Mouse (Mus musculus): ENCODE data around the gene Syne1.
"Not testable (repeated sequence)": the region's sequence is repeated elsewhere in the genome, so short reads cannot be mapped to it uniquely, and the experiment has no call there.

Gene Syne1

DNA sequence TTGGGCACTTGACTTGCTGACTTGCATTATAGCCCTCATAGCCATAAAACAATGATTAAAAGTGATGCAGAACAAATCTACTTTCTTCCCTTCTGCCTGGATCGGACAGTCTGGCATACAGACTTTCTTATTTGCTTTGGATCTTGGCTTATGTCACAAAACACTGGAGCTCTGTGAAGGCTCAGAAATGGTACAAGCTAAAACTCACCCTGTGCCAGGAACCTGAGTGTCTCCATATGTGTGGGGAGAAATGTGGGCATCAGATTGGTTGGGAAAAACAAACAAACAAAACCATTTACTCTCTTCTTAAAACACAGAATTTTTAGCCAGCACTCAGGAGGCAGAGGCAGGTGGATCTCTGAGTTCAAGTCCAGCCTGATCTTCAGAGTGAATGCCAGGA is 30.6 kb downstream of the Syne1 start:
- DNase-seq (ENCODE audit: low read depth, low spot score) = no peak

DNA sequence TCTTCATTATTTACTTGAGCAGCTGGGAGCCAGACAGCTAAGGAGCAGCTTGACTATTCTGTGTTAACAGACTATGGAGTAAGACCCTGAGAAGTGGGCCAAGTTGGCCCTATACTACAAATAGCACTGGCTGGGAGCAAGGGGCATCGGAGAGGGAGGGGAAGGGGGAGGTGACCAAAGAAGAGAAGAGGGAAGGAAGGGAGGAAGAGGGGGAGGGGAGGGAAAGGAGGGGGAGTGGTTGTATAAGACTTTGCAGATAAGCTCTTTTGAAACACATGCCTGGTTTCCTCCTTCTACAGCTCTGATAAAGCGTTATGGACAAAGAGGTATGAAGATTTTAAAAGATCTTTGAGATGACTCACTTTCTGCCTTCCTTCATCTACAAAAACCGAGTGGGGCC is 36.0 kb downstream of the Syne1 start:
- no peak for DNase-seq (ENCODE audit: low read depth, low spot score)

DNA sequence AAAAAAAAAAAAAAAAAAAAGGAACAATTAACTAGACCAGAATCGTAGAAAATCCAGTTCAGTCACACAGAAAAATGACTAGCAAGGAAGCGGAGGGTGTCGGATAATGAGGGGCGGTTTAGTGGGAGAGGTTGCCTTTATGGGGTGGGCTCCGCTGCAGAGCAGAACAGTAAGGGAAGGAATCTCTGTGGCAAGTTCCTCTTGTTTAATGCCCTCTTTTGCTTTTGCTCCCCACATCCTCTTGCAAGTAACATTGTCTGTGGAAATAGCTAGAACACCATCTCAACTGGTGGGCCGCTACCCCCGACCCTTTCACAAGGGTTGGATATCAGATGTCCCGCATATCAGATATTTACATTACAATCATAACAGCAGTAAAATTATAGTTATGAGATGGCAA is 37.1 kb downstream of the Syne1 start:
- DNase-seq (ENCODE audit: low read depth, low spot score) = no peak

DNA sequence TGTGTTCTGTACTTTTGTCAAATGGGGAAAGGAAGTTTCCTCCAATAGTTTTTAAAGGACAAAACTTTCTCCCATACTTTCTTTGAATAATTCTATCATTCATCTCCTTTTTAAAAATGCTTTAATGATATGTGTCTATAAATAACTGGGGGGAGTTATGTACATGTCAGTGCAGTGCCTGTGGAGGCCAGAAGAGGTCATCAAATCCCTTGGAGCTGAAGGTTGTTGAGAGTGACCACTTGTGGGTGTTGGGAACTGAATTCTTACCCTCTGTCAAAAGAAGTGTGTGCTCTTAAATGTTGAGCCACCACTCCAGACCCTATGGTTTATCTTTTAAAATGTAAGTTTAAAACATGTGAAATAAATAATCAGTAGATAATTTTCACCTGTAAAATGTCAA is 39.0 kb downstream of the Syne1 start:
- no peak for DNase-seq (ENCODE audit: low read depth, low spot score)

DNA sequence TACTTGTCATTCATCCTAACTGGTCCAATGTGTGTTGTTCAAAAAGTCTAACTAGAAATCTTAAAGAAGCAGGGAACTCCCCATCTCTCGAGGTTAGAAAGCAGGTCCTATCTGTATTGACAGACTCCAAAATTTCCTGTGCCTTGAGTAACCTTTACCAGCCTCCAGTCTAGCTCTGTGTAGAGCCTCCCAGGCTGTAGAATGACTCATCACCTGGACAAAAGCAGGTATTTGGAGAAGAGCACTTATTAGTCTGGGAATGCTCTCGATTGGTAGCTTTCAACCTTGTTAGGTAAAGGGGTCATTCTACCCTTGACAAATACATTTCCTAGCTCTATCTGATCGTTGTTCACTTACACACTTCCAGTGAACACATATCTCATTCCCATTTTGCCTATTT is 39.9 kb downstream of the Syne1 start:
- no peak for DNase-seq (ENCODE audit: low read depth, low spot score)

DNA sequence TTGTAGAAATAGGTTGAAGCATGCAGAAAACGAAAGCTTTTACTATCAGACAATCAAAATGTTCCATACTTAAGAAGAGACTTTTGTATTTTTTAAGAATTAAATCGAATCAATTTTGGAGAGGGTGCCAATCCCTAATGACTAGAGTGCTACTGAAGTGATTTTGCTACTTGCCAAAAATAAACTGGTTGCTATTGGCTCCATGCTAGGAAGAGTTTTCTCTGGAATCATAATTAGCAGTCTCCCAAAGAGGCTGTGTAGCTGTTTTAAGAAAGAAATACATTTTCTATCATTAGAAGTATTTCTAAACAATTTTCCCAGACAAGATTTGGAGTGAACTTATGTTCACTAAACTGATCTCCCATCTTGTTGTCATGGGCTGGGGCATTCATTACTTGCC is 43.8 kb downstream of the Syne1 start:
- DNase-seq (ENCODE audit: low read depth, low spot score) = peak; percentile 39

DNA sequence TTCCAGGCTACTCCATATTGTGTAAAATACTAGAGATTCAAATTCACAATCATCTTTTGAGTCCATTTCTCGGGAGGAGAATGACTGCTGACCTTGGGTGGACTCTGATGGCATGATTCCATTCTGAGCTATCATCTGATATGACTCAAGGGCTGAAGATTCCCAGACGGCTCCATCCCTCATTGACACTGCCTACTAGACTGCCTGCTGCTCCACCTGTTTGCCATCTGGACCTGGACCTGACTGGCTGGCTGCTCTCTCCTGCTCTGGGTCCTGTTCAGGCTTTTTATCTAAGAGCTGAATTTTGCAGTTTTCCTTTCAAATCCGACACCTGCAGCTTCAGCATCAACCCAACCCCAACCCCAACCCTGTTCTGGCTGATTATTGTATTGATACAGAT is 46.5 kb downstream of the Syne1 start:
- no peak for DNase-seq (ENCODE audit: low read depth, low spot score)

DNA sequence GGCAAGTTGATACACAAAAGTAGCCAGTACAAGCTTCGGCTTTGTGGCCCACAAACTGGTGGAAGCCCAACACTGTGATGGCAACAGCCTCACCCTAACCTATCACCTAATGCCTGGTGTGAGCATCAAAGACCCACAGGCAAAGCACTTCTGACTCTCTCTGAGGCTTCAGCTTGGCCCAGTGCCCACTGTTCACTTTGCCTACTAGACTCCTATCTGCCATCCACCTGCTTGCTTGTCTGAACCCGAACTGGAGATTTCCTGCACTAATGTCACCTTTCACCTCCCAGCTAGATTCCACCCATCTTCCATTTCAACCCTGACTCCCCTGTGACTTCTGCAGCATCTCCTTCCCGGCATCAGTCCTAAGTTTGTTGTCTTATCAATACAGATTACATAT is 47.4 kb downstream of the Syne1 start:
- DNase-seq (ENCODE audit: low read depth, low spot score) = no peak

DNA sequence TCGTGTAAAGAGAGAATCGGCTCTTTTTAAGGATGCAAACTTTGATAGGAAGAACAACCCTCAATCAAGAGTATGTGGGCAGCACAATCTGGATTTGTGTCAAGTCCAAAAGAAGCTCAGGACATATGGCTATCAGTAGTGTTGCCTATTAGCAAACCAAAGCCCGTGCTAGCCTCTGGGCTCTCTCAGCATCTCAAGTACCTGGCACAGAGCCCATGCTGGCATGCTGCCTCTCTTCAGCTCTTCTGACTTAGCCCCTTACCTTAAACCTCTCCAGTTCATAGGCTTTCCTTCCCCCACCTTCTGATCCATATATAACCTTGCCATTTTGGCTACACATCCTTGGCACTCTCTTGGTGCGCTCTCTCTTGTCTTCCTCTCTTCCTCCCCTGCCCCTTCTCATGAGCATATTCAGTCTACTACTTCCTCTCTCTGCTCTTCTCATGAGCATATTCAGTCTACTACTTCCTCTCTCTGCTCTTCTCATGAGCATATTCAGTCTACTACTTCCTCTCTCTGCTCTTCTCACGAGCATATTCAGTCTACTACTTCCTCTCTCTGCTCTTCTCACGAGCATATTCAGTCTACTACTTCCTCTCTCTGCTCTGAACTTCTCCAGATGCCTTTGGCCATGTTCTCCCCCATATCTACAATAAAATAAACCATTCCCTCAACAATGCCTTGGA is 51.5 kb downstream of the Syne1 start:
- DNase-seq (ENCODE audit: low read depth, low spot score) = not testable (repeated sequence)

DNA sequence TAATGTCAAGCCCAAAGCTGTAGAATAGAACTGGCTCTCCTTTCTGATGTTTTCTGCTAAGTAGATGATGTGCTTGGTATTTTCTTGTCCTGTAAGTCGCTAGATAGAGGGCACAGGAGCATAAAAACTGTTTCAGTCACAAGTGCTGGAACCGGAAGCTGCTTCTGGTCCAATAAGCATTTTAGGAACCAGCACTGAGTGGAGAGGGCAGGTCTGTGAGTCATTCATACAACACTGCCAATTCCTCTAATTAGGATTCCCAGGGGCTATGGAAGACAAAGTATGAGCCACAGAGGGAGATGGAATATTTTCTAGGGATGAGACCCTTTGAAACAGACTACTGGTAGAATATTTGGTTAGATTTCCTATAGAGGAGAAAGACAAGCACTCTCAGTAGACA is 53.4 kb downstream of the Syne1 start:
- DNase-seq (ENCODE audit: low read depth, low spot score) = no peak

DNA sequence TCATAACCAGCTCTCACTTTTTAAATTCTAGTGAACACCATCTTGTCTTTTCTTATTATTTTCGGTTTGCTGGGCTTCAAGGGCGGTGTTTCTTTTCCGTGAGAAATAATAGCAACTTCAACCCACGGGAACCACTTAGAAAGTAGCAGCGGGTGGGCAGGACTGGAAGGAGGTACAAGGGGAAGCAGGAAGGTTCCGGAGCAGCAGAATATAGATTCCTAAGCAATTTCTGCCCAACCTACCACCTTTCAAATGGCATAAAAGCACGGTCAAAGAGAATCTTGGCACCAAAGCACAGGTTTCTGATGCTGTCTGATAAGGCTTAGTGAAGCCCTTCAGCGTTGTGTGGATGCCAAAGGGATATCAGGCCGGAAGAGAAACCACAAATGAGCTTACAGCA is 60.2 kb downstream of the Syne1 start:
- DNase-seq (ENCODE audit: low read depth, low spot score) = peak; percentile 54

DNA sequence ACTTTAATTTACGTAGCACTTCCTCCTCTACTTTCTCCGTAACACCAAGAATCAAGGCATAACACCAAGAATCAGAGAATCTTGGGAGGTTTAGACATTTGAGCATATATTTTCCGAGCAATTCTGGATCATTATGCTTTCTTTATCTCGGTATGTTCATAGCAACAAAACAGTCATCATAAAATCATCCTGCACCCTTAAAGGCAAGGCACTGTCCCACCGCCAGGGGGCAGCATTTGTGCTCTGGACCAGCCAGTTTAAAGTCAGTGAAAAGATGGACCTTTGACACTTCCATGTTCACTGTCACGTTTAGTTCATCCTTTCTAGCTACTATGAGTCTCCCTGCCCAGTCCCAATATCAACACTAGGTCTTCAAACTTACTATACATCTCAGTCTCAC is 61.3 kb downstream of the Syne1 start:
- no peak for DNase-seq (ENCODE audit: low read depth, low spot score)

DNA sequence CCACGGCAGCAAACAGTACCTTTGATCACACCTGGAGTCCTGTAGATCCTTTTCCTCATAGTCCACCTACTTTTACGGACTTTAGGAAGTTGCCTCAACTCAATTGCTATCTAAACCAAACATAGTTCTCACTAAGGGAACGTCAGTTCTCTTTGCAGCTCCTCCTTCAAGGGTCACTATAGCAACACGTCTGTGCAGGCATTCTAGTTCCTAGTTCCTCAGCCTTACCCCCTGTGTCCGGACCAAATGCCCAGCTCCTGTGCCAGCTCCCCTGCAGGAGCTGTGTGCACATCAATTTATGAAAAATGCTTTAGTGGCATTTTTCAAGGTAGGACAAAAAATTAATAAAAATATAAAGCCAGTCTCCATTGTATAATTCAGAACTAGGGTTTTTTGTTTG is 63.2 kb downstream of the Syne1 start:
- DNase-seq (ENCODE audit: low read depth, low spot score) = no peak

DNA sequence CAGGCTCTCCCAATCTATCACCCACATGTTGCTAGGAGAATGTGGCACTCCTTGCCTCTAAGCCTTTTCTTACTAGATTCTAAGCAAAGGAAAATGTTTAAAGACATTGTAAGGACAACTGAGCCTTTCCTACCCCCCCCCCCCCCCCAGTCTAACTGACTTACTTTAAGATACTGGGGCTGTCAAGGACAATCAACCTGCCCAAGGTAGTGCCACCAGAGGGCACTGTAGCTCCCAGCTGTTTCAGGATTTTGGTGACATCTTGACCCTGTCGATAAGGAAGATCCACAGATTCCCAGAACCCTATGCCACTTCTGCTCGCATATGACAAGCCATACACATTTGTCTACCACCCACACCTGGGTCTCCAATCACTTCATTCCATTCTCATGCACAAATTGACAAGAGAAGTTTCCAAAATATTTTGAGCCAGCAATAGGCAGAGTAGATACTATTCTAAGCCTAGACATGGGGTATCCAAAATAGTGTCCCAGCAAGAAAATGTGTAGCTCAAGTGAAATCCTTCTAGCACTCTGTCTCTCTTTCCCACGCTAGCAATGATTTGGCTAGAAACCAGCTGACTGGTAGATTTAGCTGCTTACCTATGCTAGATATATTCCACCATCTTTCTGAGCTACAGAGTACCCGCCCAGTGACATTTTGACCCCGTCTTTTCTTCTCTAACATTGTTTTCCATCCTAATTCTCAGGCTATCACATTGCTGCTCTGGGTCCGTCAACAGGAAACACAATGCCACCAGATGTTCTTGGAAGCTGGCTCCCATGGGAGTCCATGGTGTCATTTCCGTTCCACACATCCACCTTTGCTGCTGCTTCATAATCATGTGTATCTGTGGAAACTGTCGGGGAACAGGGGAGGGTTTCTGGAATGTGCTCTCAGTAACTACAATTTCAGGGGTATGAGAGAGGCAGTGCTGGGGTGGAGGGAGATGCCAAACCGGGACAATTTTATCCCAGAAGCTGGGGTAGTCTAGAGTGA is 70.4 kb downstream of the Syne1 start:
- no peak for DNase-seq (ENCODE audit: low read depth, low spot score)

DNA sequence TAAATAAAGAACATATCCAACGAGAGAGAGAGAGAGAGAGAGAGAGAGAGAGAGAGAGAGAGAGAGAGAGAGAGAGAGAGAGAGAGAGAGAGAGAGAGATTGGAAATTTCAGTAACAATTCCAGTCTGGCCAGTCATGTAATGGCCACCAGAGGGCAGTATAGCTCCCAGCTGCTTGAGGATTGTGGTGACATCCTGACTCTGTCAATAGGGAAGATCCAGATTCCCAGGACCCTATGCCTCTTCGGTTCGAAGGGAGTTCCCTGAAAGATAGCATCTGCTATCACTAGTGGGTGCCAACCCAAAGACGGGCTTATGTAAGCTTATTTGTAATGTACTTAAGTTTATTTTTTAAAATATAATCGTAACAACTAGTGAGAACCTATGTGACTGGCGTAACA is 71.2 kb downstream of the Syne1 start:
- DNase-seq (ENCODE audit: low read depth, low spot score) = peak; percentile 43

DNA sequence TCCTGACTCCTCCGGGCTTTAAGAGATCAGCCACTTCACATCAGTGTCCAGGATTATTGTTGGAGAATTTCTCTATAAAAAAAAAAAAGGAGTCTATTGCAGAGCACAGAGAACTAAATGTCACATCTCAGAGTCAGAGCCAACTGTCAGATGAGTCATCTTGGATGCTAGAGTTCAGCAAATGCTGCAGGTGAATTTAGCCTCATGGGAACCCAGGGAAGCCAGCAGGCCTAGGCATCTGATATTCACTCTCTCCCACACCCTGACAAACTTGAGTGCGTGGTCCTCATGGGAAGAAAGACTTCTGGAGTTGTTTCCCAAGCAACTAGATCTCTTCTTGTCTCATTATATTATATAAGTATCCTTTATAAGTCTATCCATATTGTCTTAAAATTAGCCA is 82.6 kb downstream of the Syne1 start:
- no peak for DNase-seq (ENCODE audit: low read depth, low spot score)

DNA sequence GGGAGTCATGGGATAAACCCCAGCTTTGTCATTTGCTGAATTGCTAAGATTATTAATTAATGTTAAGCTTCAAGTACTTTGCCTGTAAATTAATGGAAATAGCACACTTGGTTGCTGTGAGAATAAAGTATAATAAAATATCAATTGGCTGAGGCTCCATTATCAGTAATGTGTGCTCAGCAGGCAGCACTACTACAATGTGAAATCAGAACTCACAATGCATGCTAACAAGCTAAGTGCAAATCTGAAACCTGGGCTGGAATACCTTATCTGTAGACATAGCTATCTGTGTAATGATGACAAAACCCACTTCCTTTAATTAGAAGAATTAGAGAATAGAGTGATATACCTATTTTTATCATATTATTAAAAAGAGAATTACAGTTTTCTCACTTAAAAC is 97.5 kb downstream of the Syne1 start:
- no peak for DNase-seq (ENCODE audit: low read depth, low spot score)

DNA sequence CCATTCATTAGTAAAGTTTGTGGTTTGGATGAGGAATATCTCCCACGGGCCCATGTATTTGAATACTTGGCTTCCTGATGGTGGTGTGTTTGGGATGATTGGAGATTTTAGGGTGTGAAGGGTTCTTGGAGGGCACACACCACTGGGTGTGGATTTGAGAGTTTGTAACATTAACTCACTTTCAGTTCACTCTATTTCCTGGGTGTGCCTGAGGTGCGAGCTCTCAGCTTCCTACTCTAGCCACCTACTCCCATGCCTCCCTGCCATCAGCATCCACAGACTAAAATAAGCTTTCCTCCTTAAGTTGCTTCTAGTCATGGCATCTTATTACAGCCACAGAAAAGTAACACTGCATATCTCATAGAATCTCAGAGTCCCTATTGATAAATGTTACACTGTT is 101.3 kb downstream of the Syne1 start:
- peak; percentile 78 for DNase-seq (ENCODE audit: low read depth, low spot score)

DNA sequence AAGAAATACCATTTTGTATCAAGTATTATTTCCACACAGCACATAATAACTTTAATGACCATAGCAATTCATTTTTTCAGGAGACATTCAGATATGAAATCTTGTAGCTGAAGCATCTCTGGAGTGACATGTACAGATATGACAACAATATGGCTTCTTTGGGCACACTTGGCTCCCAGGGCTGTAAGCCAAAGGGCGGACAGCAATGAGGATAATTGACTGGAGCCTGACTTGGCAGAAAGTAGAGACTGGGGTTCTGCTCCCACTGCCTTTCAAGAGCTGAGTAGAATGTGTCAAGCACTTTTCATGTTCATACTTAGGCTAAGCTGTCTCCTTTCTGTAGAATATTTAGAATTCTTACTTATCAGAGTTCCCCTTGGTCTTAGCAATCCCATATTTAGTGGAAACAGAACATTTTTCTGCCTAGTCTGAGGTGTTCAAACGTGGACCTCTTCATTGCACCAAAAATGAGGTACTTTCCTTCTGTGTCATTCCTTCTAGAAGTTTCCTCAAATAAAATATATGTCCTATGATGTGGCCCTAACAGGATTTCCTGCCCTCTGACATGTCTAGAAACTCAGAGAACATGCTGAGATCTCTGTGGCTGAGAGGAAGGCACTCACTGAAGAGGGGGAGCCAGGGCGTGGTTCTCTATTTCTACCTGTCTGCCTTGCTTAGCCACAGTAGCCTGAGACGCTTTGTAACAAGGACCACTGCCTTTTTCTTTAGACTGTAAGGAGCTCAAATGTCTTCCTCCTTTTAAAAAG is 103.1 kb downstream of the Syne1 start:
- no peak for DNase-seq (ENCODE audit: low read depth, low spot score)

DNA sequence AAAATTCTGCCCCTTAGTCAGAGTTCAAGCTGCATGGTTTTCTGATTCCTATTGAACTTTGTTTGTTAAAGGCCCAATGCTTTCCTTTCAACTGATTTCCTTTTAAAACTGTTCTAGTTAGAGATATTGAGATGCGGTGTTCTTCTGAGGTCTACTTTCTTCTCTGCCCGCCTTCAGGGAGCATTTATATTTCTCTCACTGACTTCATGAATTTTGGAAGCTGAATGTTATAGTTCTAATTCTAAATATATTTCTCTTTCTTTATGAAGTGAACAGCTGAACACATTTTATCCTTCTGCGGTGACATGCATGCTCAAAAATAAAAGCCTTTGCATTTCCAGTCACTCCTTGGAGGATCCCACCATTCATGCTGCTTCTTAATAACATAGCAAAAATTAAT is 106.0 kb downstream of the Syne1 start:
- DNase-seq (ENCODE audit: low read depth, low spot score) = peak; percentile 50

DNA sequence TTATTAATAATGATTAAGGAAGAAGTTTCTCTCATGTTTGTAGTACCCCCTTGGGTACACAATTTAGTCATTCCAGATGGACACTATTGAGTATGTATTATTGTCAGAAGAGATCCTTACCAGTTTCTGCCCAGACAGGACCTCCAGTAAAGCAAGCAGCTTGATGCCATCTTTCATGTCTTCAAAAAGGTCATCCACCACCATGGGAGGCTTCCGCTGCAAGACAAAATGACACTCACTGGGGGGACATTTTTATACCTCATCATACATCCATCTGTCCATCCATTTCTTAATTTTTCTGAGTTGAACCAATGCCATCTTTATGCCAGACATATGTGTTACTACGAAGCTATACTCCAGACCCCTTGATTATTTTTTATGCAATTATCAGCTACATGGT is 108.3 kb downstream of the Syne1 start:
- DNase-seq (ENCODE audit: low read depth, low spot score) = no peak

DNA sequence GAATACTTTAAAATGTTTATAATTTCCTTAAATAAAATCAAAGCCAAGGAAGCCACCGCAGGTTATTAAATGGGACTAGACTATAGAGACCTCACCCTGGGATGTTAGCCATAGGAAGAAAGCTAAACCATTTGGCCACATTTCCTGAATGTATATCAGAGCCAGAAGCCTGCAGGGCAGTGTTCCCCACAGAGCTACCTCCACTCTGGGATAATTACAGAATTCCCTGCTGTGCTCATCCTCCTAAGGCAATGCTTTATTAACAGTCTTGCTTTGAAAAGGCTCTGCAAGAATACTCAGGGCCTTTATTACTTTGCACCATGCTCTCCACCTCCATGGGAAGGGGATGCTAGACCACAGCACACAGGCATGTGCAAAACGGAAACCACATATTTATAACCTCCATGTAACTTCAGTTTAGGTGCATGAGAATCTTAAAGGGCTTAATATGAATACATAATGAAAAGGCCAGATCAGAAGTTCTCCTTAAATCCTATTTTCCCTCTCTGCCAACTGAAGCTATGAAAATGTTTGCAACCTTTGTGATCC is 111.4 kb downstream of the Syne1 start:
- no peak for DNase-seq (ENCODE audit: low read depth, low spot score)

Data from telencephalon, adult 2 months (tissue).